ENCODE assay signal across 8 mouse cellular contexts in genomic region chr16:11176208-11176883, GRCm38 (mm10). TPM values are rescaled to one million over a fixed set of nuclear protein-coding genes. Genes with fewer than 3 reads are reported as not detected.
A peak's percentile ranks its signal among the peaks of the same experiment; 100 is the strongest.
DNase-seq lines count a peak whose midpoint lies in the region; ATAC-seq and TF ChIP-seq lines count a peak whose summit lies in the region.

Gene Zc3h7a, minus strand, starts transcription at chr16:11176393.

- DNase-seq in CH12.LX (ENCODE audit: extremely low read depth), result peak; percentile 89
- peak; percentile 78 for DNase-seq in c-Kit-positive CD71-positive TER-119-negative erythroid progenitor cells, embryonic 14.5 days (ENCODE audit: low read depth)
- DNase-seq in heart, postnatal 0 days (ENCODE audit: low spot score), result peak; percentile 89
- DNase-seq in kidney, postnatal 4 days, result peak; percentile 90 to 95

- H3K79me2 ChIP-seq in CH12.LX (replicated peaks; ENCODE audit: control insufficient read depth, extremely low read depth, insufficient read depth, poor library complexity, severe bottlenecking), result peaks cover 44% of the 10 kb centered on the region

- peak within 1 kb of the TSS; percentile 83 for H3K27ac ChIP-seq in CH12.LX (ENCODE audit: insufficient read depth, low read depth)
- peak within 1 kb of the TSS; percentile 90 for H3K27ac ChIP-seq in forebrain, embryonic 12.5 days
- H3K27ac ChIP-seq in heart, postnatal 0 days (ENCODE audit: low read depth), result peak within 1 kb of the TSS; percentile 92
- H3K27ac ChIP-seq in liver, embryonic 16.5 days (ENCODE audit: low read length), result peak within 1 kb of the TSS; percentile 96
- H3K27ac ChIP-seq in neural tube, embryonic 13.5 days (replicated peaks), result peak within 1 kb of the TSS; percentile 92
- peak within 1 kb of the TSS; percentile 92 for H3K27ac ChIP-seq in testis, adult 2 months (ENCODE audit: control insufficient read depth, insufficient read depth, low read depth, low read length)

- dilution Hi-C loops in CH12.LX (cut with MboI; ENCODE audit: extremely low pct_ligation_motif_present, extremely low pct_unique_long_range_greater_than_20kb, low sequenced_read_pairs), result no loop called here

- peak within 1 kb of the TSS; percentile 93 for H3K9ac ChIP-seq in CH12.LX (ENCODE audit: insufficient read depth, low read depth)
- H3K9ac ChIP-seq in forebrain, embryonic 12.5 days, result peak within 1 kb of the TSS; percentile 82
- H3K9ac ChIP-seq in heart, postnatal 0 days (replicated peaks; ENCODE audit: low read depth, low read length), result peak within 1 kb of the TSS; percentile 92
- peak within 1 kb of the TSS; percentile 97 for H3K9ac ChIP-seq in liver, embryonic 16.5 days (ENCODE audit: low read depth, low read length)
- H3K9ac ChIP-seq in neural tube, embryonic 13.5 days, result peak within 1 kb of the TSS; percentile 86

- in situ Hi-C loops in CH12.LX (cut with MboI; ENCODE audit: low pct_ligation_motif_present, low pct_unique_long_range_greater_than_20kb, low sequenced_read_pairs), result no loop called here

- ATAC-seq in forebrain, embryonic 12.5 days (ENCODE audit: low FRiP score), result peak; percentile 93
- peak; percentile 91 for ATAC-seq in heart, postnatal 0 days (ENCODE audit: insufficient read depth, low read depth)
- ATAC-seq in liver, embryonic 16.5 days (ENCODE audit: low read depth), result peak; percentile 91
- peak; percentile 96 for ATAC-seq in neural tube, embryonic 13.5 days (ENCODE audit: low read depth)

- peaks cover 3 to 23% of the 10 kb centered on the region in 2 experiments for H3K36me3 ChIP-seq in CH12.LX (replicated peaks in 1 of 2; ENCODE audit: control insufficient read depth in 1 of 2, insufficient read depth in 1 of 2, low read length in 1 of 2)
- H3K36me3 ChIP-seq in forebrain, embryonic 12.5 days (replicated peaks), result no peaks in the 10 kb centered on the region
- no peaks in the 10 kb centered on the region for H3K36me3 ChIP-seq in heart, postnatal 0 days (replicated peaks; ENCODE audit: control insufficient read depth, insufficient read depth, low read length)
- H3K36me3 ChIP-seq in liver, embryonic 16.5 days (ENCODE audit: control insufficient read depth, insufficient read depth), result no peaks in the 10 kb centered on the region
- H3K36me3 ChIP-seq in neural tube, embryonic 13.5 days, result no peaks in the 10 kb centered on the region
- H3K36me3 ChIP-seq in testis, adult 2 months (ENCODE audit: control insufficient read depth, insufficient read depth, low read length), result peaks cover 2% of the 10 kb centered on the region

- WGBS in forebrain, embryonic 12.5 days, result under 1% methylated on average over 57 of the region's 57 CpGs
- WGBS in heart, postnatal 0 days, result under 1% methylated on average over 52 of the region's 57 CpGs
- WGBS in liver, embryonic 16.5 days (ENCODE audit: insufficient replicate concordance), result under 1% methylated on average over 57 of the region's 57 CpGs
- under 1% methylated on average over 57 of the region's 57 CpGs for WGBS in neural tube, embryonic 13.5 days

- TF ChIP-seq POLR2A in CH12.LX (IDR thresholded peaks at IDR 0.05; ENCODE audit: low read depth, low read length), result peak; percentile 92
- peak; percentile 86 for TF ChIP-seq POLR2A in testis, adult 2 months (IDR thresholded peaks at IDR 0.05; ENCODE audit: control insufficient read depth, low read depth, low read length)

- peaks cover 9% of the 10 kb centered on the region for H3K9me3 ChIP-seq in CH12.LX (replicated peaks; ENCODE audit: low read length)
- H3K9me3 ChIP-seq in forebrain, embryonic 12.5 days, result no peaks in the 10 kb centered on the region
- H3K9me3 ChIP-seq in heart, postnatal 0 days (replicated peaks; ENCODE audit: control insufficient read depth, low read length), result no peaks in the 10 kb centered on the region
- H3K9me3 ChIP-seq in liver, embryonic 16.5 days (replicated peaks; ENCODE audit: control insufficient read depth, low read length), result no peaks in the 10 kb centered on the region
- H3K9me3 ChIP-seq in neural tube, embryonic 13.5 days, result no peaks in the 10 kb centered on the region

- no peak; the same call in 1 of the 2 replicates for TF ChIP-seq EP300 in CH12.LX (IDR thresholded peaks at IDR 0.05; ENCODE audit: low read length)
- TF ChIP-seq EP300 in heart, postnatal 0 days (IDR thresholded peaks at IDR 0.05; ENCODE audit: low read depth), result no peak

- peak within 1 kb of the TSS; percentile 89 to 97 (median 92) for H3K4me3 ChIP-seq in CH12.LX (replicated peaks in 1 of 3; ENCODE audit: low read depth in 2 of 3, low read length in 2 of 3, poor library complexity in 1 of 3)
- H3K4me3 ChIP-seq in forebrain, embryonic 12.5 days (replicated peaks), result peak within 1 kb of the TSS; percentile 89
- H3K4me3 ChIP-seq in heart, postnatal 0 days (ENCODE audit: low read depth, low read length), result peak within 1 kb of the TSS; percentile 95
- peak within 1 kb of the TSS; percentile 97 for H3K4me3 ChIP-seq in liver, embryonic 16.5 days (ENCODE audit: low read depth, low read length)
- peak within 1 kb of the TSS; percentile 78 for H3K4me3 ChIP-seq in neural tube, embryonic 13.5 days
- peak within 1 kb of the TSS; percentile 96 for H3K4me3 ChIP-seq in testis, adult 2 months (ENCODE audit: control insufficient read depth, low read depth, low read length)

- peak; percentile 14; the same call in 1 of the 2 replicates for TF ChIP-seq RAD21 in CH12.LX (IDR thresholded peaks at IDR 0.05; ENCODE audit: low read depth, low read length)

- TF ChIP-seq CTCF in CH12.LX (conservative IDR thresholded peaks at IDR 0.05 in 1 of 2, IDR thresholded peaks at IDR 0.05 in 1 of 2; ENCODE audit: low read depth in 2 of 2, low read length in 2 of 2), result peak in 1 of 2 experiments; percentile 91; a peak in 2 of 4 replicates
- peak; percentile 55 for TF ChIP-seq CTCF in heart, postnatal 0 days (IDR thresholded peaks at IDR 0.05; ENCODE audit: low read depth)
- peak; percentile 65 for TF ChIP-seq CTCF in testis, adult 2 months (IDR thresholded peaks at IDR 0.05; ENCODE audit: control insufficient read depth, insufficient read depth, insufficient replicate concordance, low read depth, low read length)

- peaks cover 6 to 48% of the 10 kb centered on the region in 2 experiments; a peak in 3 of 4 replicates for H3K4me1 ChIP-seq in CH12.LX (ENCODE audit: control insufficient read depth in 1 of 2, insufficient read depth in 2 of 2)
- H3K4me1 ChIP-seq in forebrain, embryonic 12.5 days, result peaks cover 19% of the 10 kb centered on the region
- H3K4me1 ChIP-seq in heart, postnatal 0 days (ENCODE audit: control insufficient read depth, insufficient read depth), result peaks cover 7% of the 10 kb centered on the region
- H3K4me1 ChIP-seq in liver, embryonic 16.5 days (ENCODE audit: control insufficient read depth, low read depth, low read length), result peaks cover 28% of the 10 kb centered on the region
- peaks cover 33% of the 10 kb centered on the region for H3K4me1 ChIP-seq in neural tube, embryonic 13.5 days (replicated peaks)
- peaks cover 6% of the 10 kb centered on the region for H3K4me1 ChIP-seq in testis, adult 2 months (ENCODE audit: control insufficient read depth, insufficient read depth, low read length)

- H3K27me3 ChIP-seq in CH12.LX (replicated peaks), result no peaks in the 10 kb centered on the region
- 0 out of 2 replicates have a peak, but pooled peaks cover 9% of the 10 kb centered on the region for H3K27me3 ChIP-seq in forebrain, embryonic 12.5 days
- H3K27me3 ChIP-seq in heart, postnatal 0 days (ENCODE audit: control insufficient read depth, insufficient read depth, low read length), result no peaks in the 10 kb centered on the region
- no peaks in the 10 kb centered on the region for H3K27me3 ChIP-seq in liver, embryonic 16.5 days (ENCODE audit: control insufficient read depth, insufficient read depth, low read depth, low read length)
- H3K27me3 ChIP-seq in neural tube, embryonic 13.5 days, result peaks cover 2% of the 10 kb centered on the region; the same call in 1 of the 2 replicates
- no peaks in the 10 kb centered on the region for H3K27me3 ChIP-seq in testis, adult 2 months (ENCODE audit: control insufficient read depth, insufficient read depth, low read length)

- H3K4me2 ChIP-seq in CH12.LX (ENCODE audit: insufficient read depth, low read depth, poor library complexity, severe bottlenecking), result peak within 1 kb of the TSS; percentile 99
- H3K4me2 ChIP-seq in forebrain, embryonic 12.5 days, result peak within 1 kb of the TSS; percentile 81
- H3K4me2 ChIP-seq in heart, postnatal 0 days (ENCODE audit: low read depth, low read length), result peak within 1 kb of the TSS; percentile 88
- H3K4me2 ChIP-seq in liver, embryonic 16.5 days (ENCODE audit: low read depth, low read length), result peak within 1 kb of the TSS; percentile 81
- H3K4me2 ChIP-seq in neural tube, embryonic 13.5 days, result peak within 1 kb of the TSS; percentile 86

TF ChIP-seq in CH12.LX, 34 proteins besides CTCF, POLR2A, EP300 and RAD21 (continues in another document):
- TF ChIP-seq NRF1 (IDR thresholded peaks at IDR 0.05; ENCODE audit: low read depth, low read length) (peak; percentile 43), CHD1 (IDR thresholded peaks at IDR 0.05; ENCODE audit: low read depth, low read length) (peak; percentile 15; the same call in 1 of the 2 replicates), ZKSCAN1 (IDR thresholded peaks at IDR 0.05; ENCODE audit: borderline replicate concordance, low read depth, low read length) (no peak), JUN (IDR thresholded peaks at IDR 0.05; ENCODE audit: insufficient read depth, low read depth, low read length) (no peak), GABPA (IDR thresholded peaks at IDR 0.05; ENCODE audit: insufficient replicate concordance, low read depth, low read length) (peak; percentile 39; the same call in 1 of the 2 replicates), POLR2AphosphoS2 (IDR thresholded peaks at IDR 0.05; ENCODE audit: low read depth, low read length) (peak; percentile 74; the same call in 1 of the 2 replicates), NELFE (IDR thresholded peaks at IDR 0.05; ENCODE audit: low read depth, low read length) (peak; percentile 93), KAT2A (IDR thresholded peaks at IDR 0.05; ENCODE audit: insufficient replicate concordance, low read length) (peak; percentile 66; the same call in 1 of the 2 replicates), CHD2 (IDR thresholded peaks at IDR 0.05; ENCODE audit: low read length) (no peak; the same call in 1 of the 2 replicates), TBP (conservative IDR thresholded peaks at IDR 0.05; ENCODE audit: low read depth, low read length) (peak; percentile 86), MAFK (IDR thresholded peaks at IDR 0.05; ENCODE audit: insufficient replicate concordance, low read length) (no peak)

RNA-seq across cellular contexts. Expression of gene Zc3h7a, which starts in this region (rescaled TPM):
- total RNA-seq in CH12.LX (2012; rRNA removed), result 78.6 and 85.3 TPM in 2 replicates
- total RNA-seq in CH12.LX (2014; rRNA removed), result 177 and 242 TPM in 2 replicates
- 171 and 177 TPM in 2 replicates for polyA plus RNA-seq in CH12.LX (2012; ENCODE audit: insufficient read length, low read depth)
- 91.5 and 106 TPM in 2 replicates for polyA plus RNA-seq in forebrain, embryonic 12.5 days (2016; fragmentation: Nextera tagmentation; extraction: Ambion mirVana)
- total RNA-seq in heart, postnatal 0 days (2014; rRNA removed; ENCODE audit: low replicate concordance), result 38.1 and 51.7 TPM in 2 replicates
- 28.6 and 30.3 TPM in 2 replicates for polyA plus RNA-seq in heart, postnatal 0 days (2015; fragmentation: Nextera tagmentation; extraction: Ambion mirVana)
- 37.8 and 39.1 TPM in 2 replicates for polyA plus RNA-seq in liver, embryonic 16.5 days (2015; fragmentation: Nextera tagmentation; extraction: Ambion mirVana)
- polyA plus RNA-seq in neural tube, embryonic 13.5 days (2015; fragmentation: Nextera tagmentation; extraction: Ambion mirVana), result 74.6 and 83.8 TPM in 2 replicates
- 42.5 and 51.5 TPM in 2 replicates for polyA plus RNA-seq in testis, adult 2 months (2012; rRNA removed)

Comparison
In these comparisons a context has a peak if more than half of its experiments do, and no peak if none do; other contexts are left out.
1. Peak in every context shown above with its lines: DNase-seq, ATAC-seq, H3K4me3 ChIP-seq and H3K27ac ChIP-seq.